Mouse (Mus musculus): Measurements from ENCODE around the gene Kdm2b. TPM values are rescaled to one million over a fixed set of nuclear protein-coding genes. Genes with fewer than 3 reads are reported as not detected.

Kdm2b gene
- total and polyA plus RNA-seq, 3 experiments = 29.2 to 48.9 TPM; not detected in 1

- H3K27ac ChIP-seq (ENCODE audit: control insufficient read depth, low read depth, low read length) = no peak overlapping the region
- DNase-seq (ENCODE audit: low read depth, low spot score) = no peak
- no peaks in the 10 kb centered on the region for H3K9me3 ChIP-seq (replicated peaks; ENCODE audit: insufficient read depth, low read length)
- TF ChIP-seq ETS1 (IDR thresholded peaks at IDR 0.05; ENCODE audit: low read depth, low read length) (no peak), ZC3H11A (IDR thresholded peaks at IDR 0.05; ENCODE audit: low read depth, low read length) (no peak), ELF1 (IDR thresholded peaks at IDR 0.05; ENCODE audit: low read depth, low read length) (0 out of 2 replicates have a peak, but pooled peaks have one; percentile 19), ZNF384 (IDR thresholded peaks at IDR 0.05; ENCODE audit: low read depth, low read length) (peak; percentile 77), RAD21 (IDR thresholded peaks at IDR 0.05; ENCODE audit: low read depth, low read length) (no peak)
- no peaks in the 10 kb centered on the region for H3K79me2 ChIP-seq (ENCODE audit: control insufficient read depth, insufficient read depth, low read length, poor library complexity)
- peaks cover 0 to 11% of the 10 kb centered on the region in 2 experiments; a peak in 2 of 4 replicates for H3K36me3 ChIP-seq (ENCODE audit: control insufficient read depth in 1 of 2, insufficient read depth in 2 of 2, low read length in 2 of 2)
- H3K27me3 ChIP-seq (ENCODE audit: control insufficient read depth in 1 of 2, insufficient read depth in 2 of 2, low read length in 2 of 2) = no peaks in the 10 kb centered on the region
- H3K9ac ChIP-seq (ENCODE audit: control insufficient read depth, low read depth, low read length, poor library complexity, severe bottlenecking) = peak overlapping the region; percentile 25; the same call in 1 of the 2 replicates
- no peak overlapping the region for H3K4me3 ChIP-seq (ENCODE audit: control insufficient read depth in 1 of 2, insufficient read depth in 1 of 2, low read depth in 2 of 2, low read length in 2 of 2)
- H3K4me1 ChIP-seq (ENCODE audit: control insufficient read depth in 1 of 2, insufficient read depth in 2 of 2, low read length in 2 of 2) = peaks cover 2 to 30% of the 10 kb centered on the region in 2 experiments; a peak in 3 of 4 replicates
Observed at GRCm38 (mm10) chr5:123038115-123038514, 48.5 kb upstream of the Kdm2b start.

GRCm38 (mm10) chr5:123035564-123035963 lies 45.9 kb upstream of the Kdm2b start:
- DNase-seq (ENCODE audit: low read depth, low spot score) = peak; percentile 34
- no peaks in the 10 kb centered on the region for H3K9me3 ChIP-seq (replicated peaks; ENCODE audit: insufficient read depth, low read length)
- H3K36me3 ChIP-seq (ENCODE audit: control insufficient read depth in 1 of 2, insufficient read depth in 2 of 2, low read length in 2 of 2) = peaks cover 0 to 11% of the 10 kb centered on the region in 2 experiments; a peak in 2 of 4 replicates
- H3K79me2 ChIP-seq (ENCODE audit: control insufficient read depth, insufficient read depth, low read length, poor library complexity) = no peaks in the 10 kb centered on the region
- no peak overlapping the region for H3K9ac ChIP-seq (ENCODE audit: control insufficient read depth, low read depth, low read length, poor library complexity, severe bottlenecking)
- no peak for TF ChIP-seq ELF1 (IDR thresholded peaks at IDR 0.05; ENCODE audit: low read depth, low read length)
- TF ChIP-seq CTCF (IDR thresholded peaks at IDR 0.05 in 2 of 3, conservative IDR thresholded peaks at IDR 0.05 in 1 of 3; ENCODE audit: control insufficient read depth in 1 of 3, insufficient read depth in 1 of 3, low read depth in 2 of 3, low read length in 3 of 3, poor library complexity in 1 of 3, severe bottlenecking in 1 of 3) = no peak
- TF ChIP-seq RCOR1 (IDR thresholded peaks at IDR 0.05; ENCODE audit: low read depth, low read length) = no peak
- TF ChIP-seq NRF1 (IDR thresholded peaks at IDR 0.05; ENCODE audit: insufficient read depth, low read depth, low read length, poor library complexity, severe bottlenecking) = no peak
- TF ChIP-seq GABPA (IDR thresholded peaks at IDR 0.05; ENCODE audit: low read depth, low read length) = no peak
- no peak for TF ChIP-seq MEF2A (IDR thresholded peaks at IDR 0.05; ENCODE audit: extremely low read depth, insufficient replicate concordance, low read depth, low read length, poor library complexity, severe bottlenecking)
- no peak overlapping the region for H3K27ac ChIP-seq (ENCODE audit: control insufficient read depth, low read depth, low read length)
- H3K4me3 ChIP-seq (ENCODE audit: control insufficient read depth in 1 of 2, insufficient read depth in 1 of 2, low read depth in 2 of 2, low read length in 2 of 2) = no peak overlapping the region
- peaks cover 2 to 30% of the 10 kb centered on the region in 2 experiments; a peak in 3 of 4 replicates for H3K4me1 ChIP-seq (ENCODE audit: control insufficient read depth in 1 of 2, insufficient read depth in 2 of 2, low read length in 2 of 2)
- H3K27me3 ChIP-seq (ENCODE audit: control insufficient read depth in 1 of 2, insufficient read depth in 2 of 2, low read length in 2 of 2) = no peaks in the 10 kb centered on the region

- Histone ChIP-seq H3K27me3 (ENCODE audit: control insufficient read depth in 1 of 2, insufficient read depth in 2 of 2, low read length in 2 of 2) (no peaks in the 10 kb centered on the region), H3K36me3 (ENCODE audit: control insufficient read depth in 1 of 2, insufficient read depth in 2 of 2, low read length in 2 of 2) (peaks cover 0 to 10% of the 10 kb centered on the region in 2 experiments; a peak in 2 of 4 replicates), H3K9ac (ENCODE audit: control insufficient read depth, low read depth, low read length, poor library complexity, severe bottlenecking) (no peak overlapping the region), H3K4me1 (ENCODE audit: control insufficient read depth in 1 of 2, insufficient read depth in 2 of 2, low read length in 2 of 2) (peaks cover 2 to 30% of the 10 kb centered on the region in 2 experiments; a peak in 3 of 4 replicates), H3K79me2 (ENCODE audit: control insufficient read depth, insufficient read depth, low read length, poor library complexity) (no peaks in the 10 kb centered on the region), H3K4me3 (ENCODE audit: control insufficient read depth in 1 of 2, insufficient read depth in 1 of 2, low read depth in 2 of 2, low read length in 2 of 2) (no peak overlapping the region), H3K27ac (ENCODE audit: control insufficient read depth, low read depth, low read length) (no peak overlapping the region), H3K9me3 (replicated peaks; ENCODE audit: insufficient read depth, low read length) (no peaks in the 10 kb centered on the region)
- no peak for DNase-seq (ENCODE audit: low read depth, low spot score)
- TF ChIP-seq TBP (IDR thresholded peaks at IDR 0.05; ENCODE audit: low read depth, low read length) (no peak), POLR2AphosphoS2 (IDR thresholded peaks at IDR 0.05; ENCODE audit: low read length) (no peak), GABPA (IDR thresholded peaks at IDR 0.05; ENCODE audit: low read depth, low read length) (no peak), UBTF (IDR thresholded peaks at IDR 0.05; ENCODE audit: borderline replicate concordance, insufficient read depth, low read depth, low read length) (no peak), MXI1 (IDR thresholded peaks at IDR 0.05; ENCODE audit: low read depth, low read length) (no peak), ZMIZ1 (IDR thresholded peaks at IDR 0.05; ENCODE audit: low read depth, low read length) (no peak), HCFC1 (IDR thresholded peaks at IDR 0.05; ENCODE audit: low read depth, low read length) (no peak), RCOR1 (IDR thresholded peaks at IDR 0.05; ENCODE audit: low read depth, low read length) (no peak), MAX (IDR thresholded peaks at IDR 0.05; ENCODE audit: low read length) (no peak), CHD2 (IDR thresholded peaks at IDR 0.05; ENCODE audit: low read length) (no peak), NRF1 (IDR thresholded peaks at IDR 0.05; ENCODE audit: insufficient read depth, low read depth, low read length, poor library complexity, severe bottlenecking) (no peak), TAL1 (IDR thresholded peaks at IDR 0.05; ENCODE audit: low read length) (no peak), E2F4 (IDR thresholded peaks at IDR 0.05; ENCODE audit: borderline replicate concordance, low read depth, low read length) (no peak), CTCF (IDR thresholded peaks at IDR 0.05 in 2 of 3, conservative IDR thresholded peaks at IDR 0.05 in 1 of 3; ENCODE audit: control insufficient read depth in 1 of 3, insufficient read depth in 1 of 3, low read depth in 2 of 3, low read length in 3 of 3, poor library complexity in 1 of 3, severe bottlenecking in 1 of 3) (no peak), ZKSCAN1 (IDR thresholded peaks at IDR 0.05; ENCODE audit: low read depth, low read length) (no peak)
Observed at GRCm38 (mm10) chr5:123035089-123035488, 45.5 kb upstream of the Kdm2b start.

Measured in MEL (cell line).